Mouse (Mus musculus): ENCODE data around the gene Pitpnm2.

DNA sequence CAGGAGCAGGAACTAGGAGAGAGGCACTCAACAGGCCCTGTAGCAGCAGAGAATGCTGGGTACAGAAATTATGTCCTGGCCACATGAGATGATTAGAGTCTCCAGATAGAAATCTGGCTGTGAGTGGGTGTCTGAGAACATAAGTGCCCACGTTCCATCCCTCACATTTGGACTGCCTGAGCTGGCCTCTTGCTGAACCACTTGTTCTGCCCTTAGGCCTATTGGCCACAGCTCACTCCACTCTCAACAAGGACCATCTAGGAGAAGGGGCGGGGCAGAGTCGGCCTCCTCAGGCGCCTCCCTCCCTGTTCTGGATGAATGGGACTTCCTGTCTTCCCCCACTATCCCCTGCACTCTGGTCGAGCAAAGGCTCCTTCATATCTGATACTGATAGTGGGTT lies 100.5 kb downstream of the Pitpnm2 start:
- TF ChIP-seq CTCF (IDR thresholded peaks at IDR 0.05; ENCODE audit: low read depth): no peak
- TF ChIP-seq EP300 (IDR thresholded peaks at IDR 0.05; ENCODE audit: low read depth): no peak

Measured in liver, embryonic 14.5 days (tissue).